Mouse (Mus musculus): ENCODE measurements at regions not wholly inside any gene's neighbourhood (a gene's known extent, or its start where the extent isn't known, plus 50 kb on each side); places are given as distances from the start of the nearest gene placed in this dataset.
A peak's percentile ranks its signal among the peaks of the same experiment; 100 is the strongest.

DNA sequence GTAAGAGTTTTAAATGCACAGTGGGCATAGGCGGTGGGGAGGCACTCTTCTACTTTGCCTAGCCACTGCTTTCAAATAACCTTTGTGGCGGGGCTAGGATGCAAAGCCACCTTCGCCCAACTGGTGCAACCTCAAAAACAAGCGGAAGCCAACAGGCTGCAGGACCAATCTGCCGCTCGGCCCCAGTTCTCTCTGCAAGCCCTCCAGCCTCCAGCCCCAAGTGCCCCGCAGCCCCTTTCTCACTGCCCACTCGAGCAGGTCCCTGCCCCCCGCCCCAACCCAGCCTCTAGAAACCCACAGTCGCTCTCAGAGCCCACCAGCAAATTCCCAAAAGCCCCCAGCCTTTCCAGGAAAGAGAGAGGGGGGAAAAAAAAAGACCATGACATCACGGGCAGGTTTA lies 89.6 kb upstream of the Ssbp2 start:
- DNase-seq = peak; percentile 35

DNA sequence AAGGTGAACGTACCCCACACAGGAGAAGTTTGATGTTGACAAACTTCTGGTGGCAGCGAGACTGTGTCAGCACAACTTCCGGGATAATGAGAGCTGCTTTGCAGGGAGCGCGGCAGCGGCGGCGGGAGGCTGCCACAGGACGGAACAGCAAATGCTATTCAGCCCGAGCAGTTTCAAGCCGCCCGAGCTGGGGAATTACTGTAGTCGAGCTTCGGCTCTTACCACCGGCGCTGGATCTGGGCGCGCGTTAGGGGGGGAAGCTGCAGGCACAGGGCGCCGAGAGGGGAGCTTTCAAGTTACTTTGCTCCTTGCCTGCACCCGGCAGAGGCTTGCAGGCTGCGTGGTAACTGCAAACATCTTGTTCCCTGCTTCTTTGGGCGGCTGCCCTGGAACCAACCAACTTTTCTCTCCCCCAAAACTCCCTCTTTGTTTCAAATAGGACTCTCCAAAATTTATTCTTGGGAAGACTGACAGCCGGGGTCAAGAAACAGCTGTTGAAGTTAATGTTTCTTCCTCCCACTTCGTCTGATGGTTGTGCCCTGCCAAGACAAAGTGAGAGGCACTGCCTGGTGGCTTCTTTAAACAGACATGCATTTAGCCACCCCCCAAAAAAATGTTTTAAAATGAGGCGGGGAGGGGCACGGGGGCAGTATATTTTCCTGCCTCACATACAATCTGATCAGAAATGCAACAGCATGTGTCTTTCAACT lies 89.0 kb upstream of the Ssbp2 start:
- peak; percentile 97 for DNase-seq

DNA sequence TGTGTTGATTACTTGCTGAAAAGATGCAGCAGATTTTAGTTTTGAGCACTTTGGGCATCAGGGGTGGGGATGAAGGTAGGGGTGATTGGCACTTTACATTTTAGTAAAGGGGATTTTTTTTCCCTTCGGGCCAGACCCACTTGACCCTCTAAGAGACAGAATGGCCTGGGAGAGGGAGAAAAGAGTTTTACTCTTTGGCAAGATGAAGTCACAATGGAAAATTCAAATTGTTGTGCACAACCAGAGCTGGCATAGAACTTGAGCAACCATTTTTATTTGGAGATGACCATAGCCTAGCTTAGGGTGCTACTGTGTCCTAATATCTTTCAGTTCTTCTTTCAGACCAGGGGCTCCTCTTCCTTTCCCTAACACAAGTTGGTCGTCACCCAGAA lies 88.5 kb upstream of the Ssbp2 start:
- no peak for DNase-seq

DNA sequence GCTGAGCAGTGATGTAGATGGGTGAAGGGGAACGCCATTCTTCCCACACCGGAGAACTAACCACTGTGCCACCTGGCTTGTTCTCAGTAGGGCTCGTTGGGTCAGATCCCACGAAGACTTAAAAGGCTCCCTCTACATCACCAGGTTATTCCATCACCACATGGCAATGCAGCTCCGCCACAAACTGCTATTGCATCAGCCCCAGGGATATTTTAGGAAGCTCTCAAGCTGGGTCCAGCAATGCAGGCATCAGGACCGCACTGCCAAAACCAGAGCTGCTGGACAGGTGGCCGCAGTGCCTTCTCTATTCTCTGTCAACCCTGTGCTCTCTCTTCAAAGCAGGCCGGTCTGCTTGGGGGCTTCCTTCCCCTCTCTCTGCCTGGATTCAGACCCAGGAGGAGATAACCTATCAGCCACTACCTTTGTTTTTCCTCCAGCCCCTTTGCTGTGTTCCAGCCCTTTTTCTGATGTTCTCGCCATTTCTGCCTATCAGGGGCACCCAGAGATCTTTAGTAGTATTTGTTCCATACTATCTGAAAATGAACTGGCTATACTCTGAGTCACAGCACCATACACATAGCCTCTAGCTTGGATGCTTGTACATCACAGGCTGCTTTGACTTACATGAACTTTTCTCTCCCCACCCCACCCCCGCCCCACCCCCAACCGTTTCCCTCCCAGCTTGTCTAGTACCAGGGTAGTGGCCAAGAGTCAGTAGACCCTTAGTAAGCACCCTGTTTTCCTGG lies 87.8 kb upstream of the Ssbp2 start:
- DNase-seq = no peak

GRCm38 (mm10) chr13:91374141-91374540 lies 85.9 kb upstream of the Ssbp2 start:
- no peak for DNase-seq

- no peak for DNase-seq
Observed at GRCm38 (mm10) chr13:91376556-91376955, 83.5 kb upstream of the Ssbp2 start.

- no peak for DNase-seq
Observed at GRCm38 (mm10) chr13:91377428-91377827, 82.7 kb upstream of the Ssbp2 start.

DNA sequence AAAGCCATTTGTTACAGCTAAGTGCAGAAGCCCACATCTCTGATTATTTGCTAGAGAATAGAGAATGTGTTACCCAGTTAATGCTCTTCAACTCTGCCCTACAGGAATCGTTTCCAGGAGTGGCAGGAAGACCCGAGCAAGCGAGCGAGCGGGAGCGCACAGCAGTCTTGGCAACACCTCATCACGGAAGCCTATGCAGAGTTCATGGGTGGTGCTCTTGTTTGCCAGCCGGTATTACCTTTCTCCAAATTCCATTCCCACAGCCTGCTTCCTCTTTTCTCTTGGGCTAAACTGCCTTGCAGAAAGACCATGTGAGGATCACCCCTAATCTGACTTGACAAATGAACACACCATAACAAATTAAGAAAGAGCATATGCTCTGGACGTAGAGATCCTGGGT lies 82.1 kb upstream of the Ssbp2 start:
- DNase-seq = no peak

DNA sequence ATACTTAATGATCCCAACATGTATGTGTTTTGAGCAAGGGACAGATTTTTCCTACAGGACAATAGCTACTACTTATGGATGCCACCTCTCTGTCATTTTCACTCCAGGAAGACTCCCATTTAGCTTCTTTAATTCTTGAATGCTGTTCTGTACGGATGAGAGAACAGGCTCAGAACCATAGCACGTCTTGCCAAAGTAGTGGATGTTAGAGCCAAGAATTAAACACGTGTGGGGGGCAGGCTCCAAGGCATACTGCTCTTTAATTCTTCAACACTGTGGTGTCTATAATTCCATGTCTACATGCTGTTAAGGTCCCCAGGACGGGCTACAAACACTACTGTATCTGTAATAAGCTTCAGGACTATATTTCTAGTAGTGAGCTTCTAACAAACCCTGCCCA lies 74.7 kb upstream of the Ssbp2 start:
- DNase-seq = no peak

- DNase-seq = no peak
Observed at GRCm38 (mm10) chr13:91387913-91388312, 72.2 kb upstream of the Ssbp2 start.

- no peak for DNase-seq
Observed at GRCm38 (mm10) chr13:91403632-91404031, 56.5 kb upstream of the Ssbp2 start.

DNA sequence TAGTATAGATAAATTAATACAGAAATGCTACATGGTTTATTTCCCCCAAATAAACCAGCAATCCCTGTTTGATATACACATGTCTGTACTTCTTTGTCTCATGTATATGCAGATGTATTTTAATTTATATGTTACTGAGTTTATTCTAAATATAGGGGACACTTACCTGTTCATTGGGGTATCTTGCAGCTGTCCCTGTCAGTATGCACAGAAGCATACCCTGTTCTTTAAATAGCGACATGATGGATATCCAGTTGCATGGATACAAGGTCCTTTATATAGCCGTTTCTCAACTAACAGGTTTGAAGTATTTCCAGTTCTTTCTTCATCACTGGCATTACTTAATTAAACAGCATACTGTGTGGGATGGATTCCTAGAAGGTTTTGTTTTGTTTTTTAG lies 55.1 kb upstream of the Ssbp2 start:
- no peak for DNase-seq

DNA sequence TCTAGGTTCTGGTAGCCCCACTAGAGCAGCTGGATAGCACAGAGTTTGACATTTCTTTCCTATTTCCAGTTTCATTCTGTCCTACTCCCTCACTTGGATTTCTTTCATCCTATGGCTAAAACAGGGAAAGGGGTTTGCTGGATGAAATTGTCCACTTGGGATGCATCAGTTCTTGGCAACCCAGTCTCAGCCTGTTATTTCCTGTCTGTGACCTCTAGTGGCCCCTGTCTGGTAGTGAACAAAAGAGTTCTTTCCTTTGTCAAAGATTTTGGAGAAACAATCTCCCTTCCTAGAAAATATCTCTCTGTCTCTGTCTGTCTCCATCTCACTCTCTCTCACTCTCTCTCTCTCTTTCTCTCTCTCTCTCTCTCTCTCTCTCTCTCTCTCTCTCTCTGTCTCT lies 50.0 kb upstream of the Ssbp2 start:
- DNase-seq = no peak

Data from right cerebral cortex, postnatal 4 days (tissue).